Mouse (Mus musculus) mature B cell (primary cell): ENCODE measurements around the gene Oprm1.

Source experiments
- in situ Hi-C: fragments of 300-500 bp; cut with MboI; formaldehyde crosslinking; loops from 2 replicates; pipeline ENCODE4 v1.14.3; 2019

Oprm1 gene

DNA sequence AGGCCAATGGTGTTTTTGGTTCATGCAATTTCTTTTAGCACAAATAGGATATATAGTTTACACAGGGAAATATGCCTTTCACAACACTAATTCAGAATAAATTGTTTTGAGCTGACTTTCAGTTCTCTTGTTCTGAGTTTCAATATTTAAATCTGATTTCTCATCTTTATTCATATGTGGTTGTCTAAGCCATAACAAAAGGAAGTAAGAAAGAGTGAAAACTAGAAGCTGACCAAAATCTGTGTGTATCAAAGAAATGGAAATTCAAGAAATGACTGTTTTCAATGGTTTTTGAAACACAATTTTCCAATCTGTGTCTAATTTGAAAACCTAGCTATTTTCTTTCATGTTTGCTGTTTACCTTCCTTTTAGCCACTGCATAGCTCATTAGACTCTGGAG, 282.7 kb downstream of the Oprm1 start:
- in situ Hi-C loops, result no loop called here

DNA sequence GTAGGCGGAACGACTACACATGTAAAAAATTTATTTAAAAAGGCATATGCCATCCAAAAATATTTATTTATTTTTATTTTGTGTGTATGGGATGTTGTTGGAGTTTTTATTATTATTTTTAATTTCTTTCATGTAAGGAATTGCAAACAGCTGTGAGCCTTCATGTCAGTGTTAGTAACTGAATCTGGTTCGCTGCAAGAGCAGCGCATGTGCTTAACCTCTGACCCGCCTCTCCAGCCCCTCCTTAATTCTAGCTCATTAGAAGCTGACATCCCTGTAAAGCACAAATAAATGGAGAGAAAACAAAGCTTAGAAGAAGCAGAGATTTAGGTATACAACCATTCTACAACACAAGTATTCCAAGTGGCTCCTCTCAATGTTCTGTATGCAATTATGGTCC, 285.6 kb downstream of the Oprm1 start:
- in situ Hi-C loops, result no loop called here

DNA sequence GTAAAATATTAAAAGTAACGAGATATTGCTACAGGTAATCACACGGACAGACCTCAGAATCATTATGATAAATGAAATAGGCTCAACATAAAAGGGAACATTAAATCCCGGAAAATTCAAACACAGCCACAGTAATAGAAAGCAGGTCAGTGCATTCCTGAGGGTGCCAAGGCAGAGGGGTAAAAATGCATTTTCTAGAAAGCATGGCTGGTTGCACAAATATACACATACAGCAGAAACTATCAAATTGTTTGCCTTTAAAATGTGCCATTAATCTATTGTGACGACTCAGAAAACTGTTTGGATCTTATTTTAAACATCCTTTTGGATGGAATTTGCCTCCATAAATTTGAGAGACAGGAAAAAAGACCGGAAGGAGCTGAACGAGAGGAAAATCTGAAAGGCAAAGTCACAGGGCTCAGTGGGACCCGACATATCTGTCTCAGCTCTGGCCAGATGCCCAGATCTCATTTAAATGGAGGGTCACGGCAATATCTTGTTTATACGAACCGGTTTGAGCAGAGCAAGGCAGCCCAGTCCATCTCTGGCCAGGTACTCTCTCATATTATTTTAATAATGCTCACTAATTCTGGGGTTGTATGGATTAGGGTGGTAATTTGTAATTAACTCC, 289.1 kb downstream of the Oprm1 start:
- in situ Hi-C loops, result no loop called here

DNA sequence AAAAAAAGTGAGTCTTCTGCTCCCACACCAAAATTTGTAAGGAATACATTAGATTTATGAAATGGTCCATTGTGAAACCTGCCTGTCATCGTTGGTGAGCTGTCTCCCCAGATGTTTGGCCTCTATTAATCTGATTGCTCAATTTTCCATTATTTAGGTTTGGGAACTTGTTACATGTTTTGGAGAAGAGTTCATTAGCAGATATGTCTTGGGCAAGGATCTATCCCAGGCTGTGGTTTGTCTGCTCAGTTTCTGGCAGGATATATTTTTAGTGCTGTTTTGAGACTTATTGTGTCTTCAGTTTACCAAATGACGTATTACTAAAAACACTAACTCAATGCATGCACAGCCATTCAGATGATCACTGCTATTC, 289.6 kb downstream of the Oprm1 start:
- in situ Hi-C loops, result no loop called here

DNA sequence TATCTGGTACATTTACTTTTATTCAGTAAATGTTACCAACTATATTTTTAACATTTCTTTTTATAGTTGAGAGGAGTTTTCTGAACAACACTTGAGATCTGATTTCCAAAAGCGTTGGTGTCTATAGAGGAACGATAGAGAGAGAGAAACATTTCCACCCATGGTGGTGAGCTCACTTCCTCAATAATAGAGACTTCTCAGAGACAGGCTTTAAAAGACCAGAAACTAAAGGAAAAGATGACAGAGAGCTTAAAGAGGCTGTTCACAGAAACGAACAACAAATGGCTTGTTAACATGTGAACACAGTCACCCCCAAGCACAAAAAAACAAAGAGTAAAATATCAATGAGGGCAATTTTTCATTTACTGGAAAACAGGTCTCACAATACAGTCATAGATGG, 291.6 kb downstream of the Oprm1 start:
- in situ Hi-C loops, result no loop called here

DNA sequence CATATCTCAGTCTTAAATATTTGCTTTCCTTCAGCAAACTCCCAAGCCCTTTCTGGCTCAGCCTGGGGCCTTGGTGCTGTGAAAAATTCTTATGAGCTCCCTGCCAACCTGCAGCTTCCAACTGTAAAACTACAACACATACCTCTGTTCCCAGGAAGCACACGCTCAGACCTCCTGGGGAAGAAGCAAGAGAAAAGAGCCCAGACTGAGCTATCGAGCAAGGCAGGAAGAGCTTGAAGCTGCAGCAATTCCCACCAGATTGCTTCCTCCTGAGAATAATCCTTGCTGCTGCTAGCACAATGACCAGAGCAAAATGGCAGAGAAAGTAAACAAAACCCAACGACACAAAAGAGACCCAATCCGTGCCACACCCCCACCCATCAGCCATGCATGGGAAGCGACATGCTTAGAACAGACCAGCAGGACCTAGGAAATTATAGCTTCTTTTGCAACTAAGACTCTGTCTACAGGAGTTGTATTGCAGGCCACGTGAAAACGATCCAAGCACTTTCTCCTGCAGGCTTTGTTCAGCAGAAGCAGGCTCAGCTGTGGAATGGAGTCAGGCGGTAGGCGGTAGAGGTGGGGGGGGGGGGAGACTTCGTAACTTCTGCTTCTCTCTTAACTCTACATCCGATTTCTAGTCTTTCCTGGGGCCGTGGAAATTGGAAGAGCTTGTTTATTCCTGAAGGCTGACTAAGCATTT, 294.2 kb downstream of the Oprm1 start, which contains the start of gene Ipcef1:
Ipcef1 (minus strand) TSS at position 164 of the 703 bp plus-strand sequence.
- in situ Hi-C loops, result no loop called here

DNA sequence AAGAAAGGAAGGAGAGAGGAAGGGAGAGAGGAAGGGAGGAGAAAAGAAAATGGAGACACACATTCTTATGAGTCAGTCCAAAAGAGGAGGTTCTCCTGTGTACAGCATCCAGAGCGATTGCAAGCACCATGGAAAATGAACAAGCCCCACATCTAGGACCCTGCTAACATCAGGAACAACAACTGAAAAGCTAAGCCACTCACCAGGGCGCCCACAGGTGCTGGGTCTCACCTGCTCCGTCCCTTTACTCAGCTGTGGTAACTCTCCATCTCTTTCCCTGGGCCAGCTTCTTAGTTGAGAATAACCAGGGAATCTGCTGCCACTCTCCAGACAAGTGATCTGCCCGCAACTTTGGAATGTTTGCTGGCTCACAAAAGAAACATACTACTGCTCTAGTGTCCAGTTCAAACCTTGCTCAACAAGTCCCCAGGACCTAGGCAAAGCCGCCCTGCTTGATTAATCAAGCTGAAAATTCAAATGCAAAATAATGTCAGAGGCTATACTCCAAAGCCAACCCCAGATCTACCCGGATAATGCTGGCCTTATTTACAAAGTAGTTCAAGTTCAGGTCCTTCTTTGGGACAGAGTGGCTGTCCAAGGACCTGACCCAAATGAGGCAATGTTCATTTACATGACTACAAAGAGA, 296.4 kb downstream of the Oprm1 start:
- in situ Hi-C loops, result no loop called here

DNA sequence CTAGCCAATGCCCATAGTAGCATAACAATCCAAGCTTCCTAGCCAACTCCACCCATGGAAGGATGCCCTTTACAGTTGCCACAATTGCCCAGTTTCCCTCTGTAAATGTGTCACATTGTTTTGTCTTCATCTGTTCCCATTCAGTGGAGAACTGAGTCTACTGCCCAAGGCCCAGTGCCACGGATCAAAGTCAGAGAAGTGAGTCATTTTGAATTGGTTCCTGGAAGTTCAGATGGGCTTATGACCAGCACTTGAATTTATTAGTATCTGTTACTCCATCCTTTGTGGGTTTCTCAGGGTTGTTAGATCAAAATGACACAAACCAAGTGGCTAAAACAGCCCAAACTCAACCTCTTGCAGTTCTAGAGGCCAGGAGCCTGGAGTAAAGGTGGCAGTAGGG, 299.2 kb downstream of the Oprm1 start:
- in situ Hi-C loops, result no loop called here

DNA sequence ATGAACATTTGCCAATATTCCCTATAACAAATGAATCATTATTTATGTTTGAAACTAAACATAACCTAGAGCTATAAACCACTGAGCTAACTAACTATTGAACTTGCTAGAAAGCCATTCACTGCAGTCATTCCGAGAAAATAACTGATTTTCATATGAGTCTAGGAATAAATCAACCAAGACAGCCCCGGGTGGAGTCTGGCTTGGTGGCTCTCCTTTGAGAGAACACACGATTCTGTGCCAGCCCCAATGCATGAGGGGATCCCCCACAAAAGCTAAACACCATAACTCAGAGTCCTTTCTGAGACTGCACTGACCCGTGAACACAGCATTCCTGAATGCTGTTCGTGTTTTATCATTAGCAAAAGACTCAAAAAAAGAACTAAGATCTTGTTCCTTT, 302.0 kb downstream of the Oprm1 start:
- in situ Hi-C loops, result no loop called here

DNA sequence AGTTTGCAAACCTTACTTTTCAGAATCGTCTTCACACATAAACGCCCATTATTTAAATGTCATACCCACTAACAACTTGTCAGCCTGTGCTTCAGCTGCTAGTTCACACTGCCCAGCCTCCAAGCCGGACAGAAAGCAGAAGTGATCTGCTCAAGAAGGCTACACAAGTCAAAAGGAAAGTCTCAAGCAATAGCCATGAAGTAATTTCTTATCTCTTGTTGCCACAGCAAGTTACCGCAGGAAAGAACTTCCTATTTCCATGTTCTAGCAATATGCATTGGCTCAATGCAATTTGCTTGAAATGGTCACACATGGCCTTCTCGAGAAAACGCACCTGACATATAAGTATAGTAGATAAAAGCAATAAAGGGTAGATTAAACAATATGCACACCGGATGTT, 304.7 kb downstream of the Oprm1 start:
- in situ Hi-C loops, result no loop called here

DNA sequence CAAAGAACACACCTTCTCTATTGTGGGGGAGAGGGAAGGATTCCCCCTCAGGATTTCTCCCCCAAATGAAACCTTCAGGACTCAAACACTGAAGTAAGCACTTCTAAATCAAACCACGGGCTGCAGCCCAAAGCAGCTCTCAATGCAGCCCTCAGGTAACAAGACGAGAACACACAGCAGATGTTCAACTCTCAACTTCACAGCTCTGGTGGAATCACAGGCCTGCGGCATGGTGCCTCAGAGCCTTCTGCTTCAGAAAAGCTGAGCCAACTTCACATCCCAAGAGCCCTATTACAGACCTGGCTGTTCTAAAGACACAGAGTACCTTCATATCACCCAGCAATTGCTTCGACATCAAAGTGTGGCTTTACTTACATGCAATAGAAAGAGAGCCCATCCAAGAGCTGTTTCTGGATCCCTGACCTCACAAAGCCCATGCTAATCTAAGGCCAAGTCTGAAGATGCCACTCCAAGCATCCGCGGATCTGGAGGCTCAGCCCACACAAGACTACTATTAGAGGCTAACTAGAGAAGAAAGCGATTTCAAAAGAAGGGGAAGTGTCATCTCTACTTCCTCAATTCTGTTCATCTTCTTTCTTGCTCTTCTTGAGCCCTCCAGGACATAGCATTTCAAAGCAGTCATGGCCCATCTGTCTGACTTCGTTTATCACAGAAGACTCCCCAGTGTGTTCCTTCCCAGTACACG, 305.6 kb downstream of the Oprm1 start:
- in situ Hi-C loops, result no loop called here

DNA sequence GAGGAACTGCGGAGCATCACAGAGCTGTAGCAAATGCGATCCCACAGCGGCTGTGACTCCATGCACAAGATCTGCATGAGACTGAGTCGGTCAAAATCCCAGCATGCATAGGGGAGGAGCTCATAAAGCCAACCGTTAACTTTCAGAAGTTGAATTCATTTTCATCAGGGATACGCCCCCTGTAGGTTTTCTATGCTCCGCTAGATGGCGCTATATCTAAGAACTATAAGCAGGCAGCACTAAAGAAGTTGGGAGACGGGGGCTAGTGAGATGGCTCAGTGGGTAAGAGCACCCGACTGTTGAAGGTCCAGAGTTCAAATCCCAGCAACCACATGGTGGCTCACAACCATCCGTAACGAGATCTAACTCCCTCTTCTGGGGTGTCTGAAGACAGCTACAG, 310.3 kb downstream of the Oprm1 start:
- in situ Hi-C loops, result no loop called here

DNA sequence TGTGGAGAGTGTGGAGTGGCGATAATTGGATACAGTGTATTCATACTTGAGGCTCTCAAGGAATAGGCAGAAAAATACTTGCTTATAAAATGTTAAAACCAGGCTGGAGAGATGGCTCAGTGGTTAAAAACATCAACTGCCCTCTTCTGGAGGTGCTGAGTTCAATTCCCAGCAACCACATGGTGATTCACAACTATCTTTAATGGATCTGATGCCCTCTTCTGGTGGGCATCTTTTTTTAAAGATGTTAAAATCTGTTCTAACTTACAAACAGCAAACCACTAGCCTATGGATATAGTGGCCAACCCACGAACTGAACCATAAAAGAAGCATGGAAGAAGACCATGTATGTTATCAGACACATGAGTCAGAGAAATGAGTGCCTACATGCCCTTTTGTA, 310.8 kb downstream of the Oprm1 start:
- in situ Hi-C loops, result no loop called here

DNA sequence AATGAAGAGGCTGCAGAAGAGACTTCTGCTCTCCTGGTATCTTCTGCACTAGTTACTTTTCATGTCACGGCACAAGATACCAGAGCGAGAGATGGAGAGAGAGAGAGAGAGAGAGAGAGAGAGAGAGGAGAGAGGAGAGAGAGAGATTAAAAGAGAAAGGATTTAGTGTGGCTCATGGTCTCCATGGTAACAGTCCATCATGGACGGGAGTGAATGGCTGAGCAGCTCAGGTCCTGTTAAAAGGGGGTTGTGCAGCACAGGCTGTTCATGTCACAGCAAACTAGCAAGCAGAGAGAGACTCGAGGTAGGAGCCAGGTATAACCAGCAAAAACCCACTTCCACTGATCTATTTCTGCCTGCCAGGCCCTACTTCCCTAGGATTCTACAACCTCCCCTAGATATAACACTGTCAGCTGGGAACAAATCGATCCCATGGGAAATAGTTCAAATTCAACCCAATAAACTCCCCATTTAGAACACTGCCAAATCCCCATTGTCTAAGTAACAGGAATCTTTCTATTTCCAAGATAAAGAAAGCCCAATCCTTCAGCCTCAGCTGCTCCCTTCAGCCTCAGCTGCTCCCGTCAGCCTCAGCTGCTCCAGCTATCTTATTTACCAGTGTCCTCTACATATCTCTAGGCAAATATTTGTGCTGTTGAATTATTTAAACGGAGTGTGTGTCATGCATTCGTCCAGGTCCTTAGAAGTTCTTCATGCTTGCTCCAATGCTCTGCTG, 312.0 kb downstream of the Oprm1 start:
- in situ Hi-C loops, result loop anchor here (10.0 kb wide), 1 partner anchor 185 kb away; no protein-coding TSS in a partner anchor

DNA sequence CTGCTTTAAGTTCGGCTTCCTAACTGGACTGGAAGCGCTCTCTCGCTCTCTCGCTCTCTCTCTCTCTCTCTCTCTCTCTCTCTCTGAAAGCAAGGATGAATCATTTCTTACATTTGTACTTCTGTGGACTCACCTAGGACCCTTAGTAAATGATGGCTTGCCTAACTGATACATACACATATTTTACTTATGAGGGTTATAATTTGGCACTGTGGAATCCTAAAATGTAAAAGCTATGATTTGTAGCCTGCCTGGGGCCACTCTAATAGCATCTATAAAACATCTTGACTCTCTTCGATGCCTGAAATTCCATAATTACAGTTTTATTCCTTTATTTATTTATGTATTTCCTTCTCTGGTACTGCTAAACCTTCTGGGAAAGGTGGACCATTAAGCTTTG, 312.6 kb downstream of the Oprm1 start:
- in situ Hi-C loops, result loop anchor here (10.0 kb wide), 1 partner anchor 186 kb away; no protein-coding TSS in a partner anchor

DNA sequence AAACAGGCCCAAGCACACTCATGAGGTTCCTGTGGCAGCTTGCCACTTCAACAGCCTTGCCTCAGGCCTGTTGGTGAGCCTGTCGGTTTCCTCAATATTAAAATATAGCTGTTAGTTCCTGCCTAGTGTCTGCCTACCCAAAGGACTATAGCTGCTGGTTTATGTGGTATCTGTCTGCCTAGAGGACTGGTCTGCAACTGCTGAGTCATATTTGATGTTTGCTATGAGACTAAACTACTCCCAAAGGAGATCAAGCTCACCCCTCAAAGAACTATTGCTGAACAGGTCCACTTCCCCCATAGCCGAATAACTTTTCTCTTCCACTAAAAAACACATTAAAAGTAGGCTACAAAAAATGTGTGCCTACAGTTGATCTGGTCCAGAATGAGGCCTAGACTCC, 315.9 kb downstream of the Oprm1 start:
- in situ Hi-C loops, result loop anchor here (10.0 kb wide), 1 partner anchor 189 kb away; no protein-coding TSS in a partner anchor

DNA sequence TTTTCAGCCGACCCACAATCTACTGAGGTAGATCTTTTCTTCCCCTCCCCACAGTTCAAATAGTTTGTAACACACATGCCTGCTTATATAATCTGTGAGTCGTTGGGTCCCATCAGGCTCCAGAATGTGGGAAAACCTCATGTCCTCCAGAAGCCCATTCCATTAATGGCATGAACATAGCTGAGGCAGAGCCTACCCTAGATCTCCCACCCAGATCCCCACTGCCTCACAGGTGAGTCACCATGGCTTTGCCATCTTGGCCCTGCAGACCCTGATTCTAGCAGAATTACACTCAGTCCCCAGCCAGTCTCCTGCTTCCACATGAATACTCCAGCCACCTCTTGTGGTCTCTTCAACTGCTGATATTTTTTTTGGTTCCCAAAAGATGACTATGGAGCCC, 317.4 kb downstream of the Oprm1 start:
- in situ Hi-C loops, result loop anchor here (10.0 kb wide), 1 partner anchor 191 kb away; no protein-coding TSS in a partner anchor

DNA sequence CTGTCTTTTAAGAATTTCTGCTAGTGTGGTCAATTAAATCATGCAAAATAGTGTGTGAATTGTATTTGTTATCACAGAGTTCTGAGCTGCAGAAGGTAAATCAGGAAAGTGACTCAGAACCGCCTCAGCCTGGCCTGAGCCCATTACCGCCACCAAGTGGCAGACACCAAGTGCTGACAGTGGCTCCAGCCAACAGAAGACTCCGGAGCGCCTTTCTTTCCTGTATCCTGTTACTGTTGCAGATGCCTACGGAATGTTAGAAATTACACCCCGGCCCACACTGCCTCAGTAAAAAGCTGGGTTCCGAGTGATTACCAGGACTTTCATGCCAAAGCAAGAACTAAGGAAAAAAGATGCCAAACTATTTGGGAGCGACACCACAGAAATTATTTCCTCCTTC, 317.9 kb downstream of the Oprm1 start:
- in situ Hi-C loops, result loop anchor here (10.0 kb wide), 1 partner anchor 191 kb away; no protein-coding TSS in a partner anchor

DNA sequence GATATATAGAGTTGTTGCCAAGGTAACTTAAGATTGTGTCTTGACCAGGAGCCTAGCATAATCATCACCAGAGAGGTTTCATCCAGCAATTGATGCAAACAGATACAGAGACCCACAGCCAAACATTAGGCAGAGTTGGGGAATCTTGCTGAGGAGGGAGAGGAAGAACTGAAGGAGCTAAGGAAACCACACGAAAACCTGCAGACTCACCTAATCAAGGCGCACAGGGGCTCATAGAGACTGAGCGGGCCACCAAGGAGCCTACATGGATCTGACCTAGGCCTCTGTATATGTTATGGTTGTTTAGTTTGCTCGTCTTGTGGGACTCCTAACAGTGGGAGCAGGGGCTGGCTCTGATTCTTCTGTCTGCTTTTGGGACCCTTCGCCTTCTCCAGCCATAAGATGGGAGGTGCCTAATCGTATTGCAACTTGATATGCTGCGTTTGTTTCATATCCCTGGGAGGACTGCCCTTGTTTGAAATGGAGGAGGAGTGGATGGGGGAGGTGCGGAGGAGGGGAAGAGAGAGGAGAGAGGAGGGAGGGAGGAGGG, 318.4 kb downstream of the Oprm1 start:
- in situ Hi-C loops, result loop anchor here (10.0 kb wide), 1 partner anchor 192 kb away; no protein-coding TSS in a partner anchor

DNA sequence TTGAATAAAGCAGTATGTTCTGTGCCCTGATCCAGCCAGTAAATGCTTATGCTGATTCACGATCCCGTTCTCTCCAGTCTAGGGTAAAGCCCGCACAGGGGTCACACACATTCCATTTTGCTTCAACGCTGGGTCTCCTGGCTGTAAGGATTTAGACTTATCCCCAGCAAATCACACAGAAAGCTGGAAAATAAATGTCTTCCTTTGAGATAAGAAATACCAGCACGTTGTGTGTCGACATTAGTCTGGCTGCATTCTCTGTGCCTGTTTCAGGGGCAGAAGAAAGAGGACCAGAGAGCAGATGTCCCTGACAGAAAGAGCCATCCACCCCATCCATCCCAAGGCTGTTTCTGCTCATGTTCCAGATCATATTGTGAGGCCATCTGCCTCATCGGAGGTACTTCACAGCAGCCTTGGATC, 319.1 kb downstream of the Oprm1 start:
- in situ Hi-C loops, result loop anchor here (10.0 kb wide), 1 partner anchor 193 kb away; no protein-coding TSS in a partner anchor

DNA sequence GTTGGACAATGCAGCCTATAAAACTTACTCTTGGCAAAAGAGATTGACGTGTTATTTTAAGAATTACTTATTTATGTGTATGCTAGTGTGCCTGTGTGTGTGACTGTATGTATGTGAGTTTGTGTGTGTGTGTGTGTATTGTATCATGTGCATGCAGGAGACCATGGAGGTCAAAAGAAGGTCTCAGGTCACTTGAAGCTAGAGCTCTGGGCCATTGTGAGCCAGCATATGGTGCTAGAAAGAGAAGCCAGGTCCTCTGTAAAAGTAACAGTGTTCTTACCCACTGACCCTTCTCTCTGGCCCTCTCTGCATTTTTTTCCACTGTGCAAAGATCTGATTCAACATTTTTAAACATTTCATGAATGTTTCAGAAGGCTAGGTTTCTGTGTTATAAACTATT, 319.7 kb downstream of the Oprm1 start:
- in situ Hi-C loops, result loop anchor here (10.0 kb wide), 1 partner anchor 193 kb away; no protein-coding TSS in a partner anchor
